Mouse (Mus musculus) ES-E14 (cell line): ENCODE measurements at regions not wholly inside any gene's neighbourhood (a gene's known extent, or its start where the extent isn't known, plus 50 kb on each side); places are given as distances from the start of the nearest gene placed in this dataset.

Source experiments
- DNase-seq: peaks from one replicate; pipeline ENCODE4 v3.0.0-alpha.2; 2013; ENCODE audit warnings: low read depth, low spot score
- H3K27ac ChIP-seq: 2 replicates; pipeline ENCODE4 v1.5.1; 2012; ENCODE audit warnings: low read depth, mild to moderate bottlenecking, low read length, moderate library complexity, mixed read lengths; ENCODE audit not compliant: poor library complexity, insufficient read depth, severe bottlenecking
- H3K36me3 ChIP-seq: 2 replicates; pipeline ENCODE4 v1.6.1; 2012; ENCODE audit warnings: mild to moderate bottlenecking, low read length, moderate library complexity, mixed read lengths; ENCODE audit not compliant: control insufficient read depth, poor library complexity, insufficient read depth, severe bottlenecking
- H3K4me1 ChIP-seq, 2 experiments: fragments of 150-350 bp in 1 of 2; sonication (generic) in 1 of 2; 2 replicates each; pipeline ENCODE4 v1.6.1; 2012; ENCODE audit warnings: low read length in 2 of 2, mild to moderate bottlenecking in 1 of 2, mixed read lengths in 1 of 2; ENCODE audit not compliant: control insufficient read depth in 2 of 2, insufficient read depth in 2 of 2, poor library complexity in 1 of 2
- H3K4me3 ChIP-seq, 2 experiments: fragments of 150-350 bp in 1 of 2; sonication (generic) in 1 of 2; 2 replicates each; pipeline ENCODE4 v1.5.1; 2012; ENCODE audit warnings: low read length in 2 of 2, low read depth in 1 of 2, mild to moderate bottlenecking in 1 of 2, mixed read lengths in 1 of 2; ENCODE audit not compliant: insufficient read depth in 1 of 2, poor library complexity in 1 of 2, severe bottlenecking in 1 of 2
- H3K9ac ChIP-seq: 2 replicates; pipeline ENCODE4 v1.6.1; 2012; ENCODE audit warnings: low read depth, mild to moderate bottlenecking, low read length, mixed read lengths; ENCODE audit not compliant: poor library complexity, insufficient read depth, severe bottlenecking
- H3K9me3 ChIP-seq: fragments of 150-350 bp; sonication (generic); 2 replicates; pipeline ENCODE4 v1.6.1; 2012; ENCODE audit warnings: low read depth, mild to moderate bottlenecking, low read length; ENCODE audit not compliant: control insufficient read depth, insufficient read depth
- CHD2 ChIP-seq: IDR thresholded peaks from 2 replicates; pipeline ENCODE4 v1.6.1; 2014; ENCODE audit warnings: mild to moderate bottlenecking, low read depth, low read length, inconsistent platforms
- HCFC1 ChIP-seq: IDR thresholded peaks from 2 replicates; pipeline ENCODE4 v1.6.1; 2012; ENCODE audit warnings: low read length, inconsistent platforms, borderline replicate concordance; ENCODE audit not compliant: insufficient read depth
- MAFK ChIP-seq: IDR thresholded peaks from 2 replicates; pipeline ENCODE4 v1.6.1; 2014; ENCODE audit warnings: mild to moderate bottlenecking, low read depth, low read length, inconsistent platforms; ENCODE audit not compliant: insufficient read depth
- ZC3H11A ChIP-seq: IDR thresholded peaks from 2 replicates; pipeline ENCODE4 v1.6.1; 2012; ENCODE audit warnings: low read depth, mild to moderate bottlenecking, inconsistent platforms, low read length, borderline replicate concordance
- ZNF384 ChIP-seq: IDR thresholded peaks from 2 replicates; pipeline ENCODE4 v1.6.1; 2012; ENCODE audit warnings: low read depth, low read length, inconsistent platforms
- in situ Hi-C, 2 experiments: fragments of 600-800 bp; cut with MboI; formaldehyde crosslinking; loops; one replicate each; pipeline ENCODE4 v1.15.1; 2025; ENCODE audit warnings: low sequenced_read_pairs in 2 of 2, inconsistent platforms in 1 of 2; ENCODE audit not compliant: unreplicated experiment in 2 of 2

GRCm38 (mm10) chr13:80535755-80536350 lies 347.3 kb upstream of the Arrdc3 start:
- DNase-seq: no peak
- Histone ChIP-seq H3K4me3 (no peak overlapping the region), H3K9me3 (no peaks in the 10 kb centered on the region), H3K9ac (no peak overlapping the region), H3K4me1 (no peaks in the 10 kb centered on the region), H3K36me3 (no peaks in the 10 kb centered on the region), H3K27ac (no peak overlapping the region)
- in situ Hi-C loops: no loop called here
- no peak for TF ChIP-seq MAFK

GRCm38 (mm10) chr13:80544951-80545350 lies 338.2 kb upstream of the Arrdc3 start:
- no peak overlapping the region for H3K9ac ChIP-seq
- no peaks in the 10 kb centered on the region for H3K4me1 ChIP-seq
- no peak overlapping the region for H3K27ac ChIP-seq
- in situ Hi-C loops: no loop called here
- H3K4me3 ChIP-seq: no peak overlapping the region
- TF ChIP-seq CHD2: no peak
- no peak for TF ChIP-seq MAFK
- TF ChIP-seq ZC3H11A: no peak
- no peak for TF ChIP-seq HCFC1
- no peak for TF ChIP-seq ZNF384
- no peaks in the 10 kb centered on the region for H3K9me3 ChIP-seq
- no peak for DNase-seq
- H3K36me3 ChIP-seq: no peaks in the 10 kb centered on the region

GRCm38 (mm10) chr13:80557156-80557555 lies 326.0 kb upstream of the Arrdc3 start:
- Histone ChIP-seq H3K9ac (no peak overlapping the region), H3K9me3 (no peaks in the 10 kb centered on the region), H3K36me3 (no peaks in the 10 kb centered on the region), H3K27ac (no peak overlapping the region), H3K4me3 (no peak overlapping the region), H3K4me1 (no peaks in the 10 kb centered on the region)
- TF ChIP-seq ZC3H11A (no peak), HCFC1 (no peak), MAFK (no peak), CHD2 (no peak), ZNF384 (no peak)
- no peak for DNase-seq
- in situ Hi-C loops: no loop called here
